Mouse (Mus musculus): ENCODE data around the gene Med12l. TPM values are rescaled to one million over a fixed set of nuclear protein-coding genes. Genes with fewer than 3 reads are reported as not detected.

The Med12l gene
- polyA plus RNA-seq, 1 experiment from 2014 or later = 2.3 TPM

GRCm38 (mm10) chr3:59016501-59016900 lies 10.9 kb downstream of the Med12l start:
- no peaks in the 10 kb centered on the region for H3K27me3 ChIP-seq (ENCODE audit: control insufficient read depth, insufficient read depth, low read length)
- no peak overlapping the region for H3K27ac ChIP-seq (ENCODE audit: low read length)
- H3K4me2 ChIP-seq (ENCODE audit: low read depth, low read length) = no peak overlapping the region
- no peaks in the 10 kb centered on the region for H3K4me1 ChIP-seq (ENCODE audit: control insufficient read depth, insufficient read depth, low read length)
- no peak for ATAC-seq (replicated peaks; ENCODE audit: extremely low read depth, insufficient read depth, low FRiP score)
- H3K9ac ChIP-seq (ENCODE audit: low read length) = no peak overlapping the region
- WGBS = 73% methylated on average over 9 of the region's 9 CpGs
- no peaks in the 10 kb centered on the region for H3K9me3 ChIP-seq (replicated peaks; ENCODE audit: control insufficient read depth, low read length)
- H3K36me3 ChIP-seq (ENCODE audit: control insufficient read depth, insufficient read depth) = no peaks in the 10 kb centered on the region
- H3K4me3 ChIP-seq (ENCODE audit: low read length) = no peak overlapping the region

GRCm38 (mm10) chr3:59021236-59021635 lies 15.6 kb downstream of the Med12l start:
- Histone ChIP-seq H3K4me3 (ENCODE audit: low read length) (no peak overlapping the region), H3K4me1 (ENCODE audit: control insufficient read depth, insufficient read depth, low read length) (peaks cover 9% of the 10 kb centered on the region), H3K9ac (ENCODE audit: low read length) (no peak overlapping the region), H3K36me3 (ENCODE audit: control insufficient read depth, insufficient read depth) (no peaks in the 10 kb centered on the region), H3K27ac (ENCODE audit: low read length) (no peak overlapping the region), H3K27me3 (ENCODE audit: control insufficient read depth, insufficient read depth, low read length) (no peaks in the 10 kb centered on the region), H3K9me3 (replicated peaks; ENCODE audit: control insufficient read depth, low read length) (no peaks in the 10 kb centered on the region), H3K4me2 (ENCODE audit: low read depth, low read length) (no peak overlapping the region)
- no peak for ATAC-seq (replicated peaks; ENCODE audit: extremely low read depth, insufficient read depth, low FRiP score)
- 43% methylated on average over 8 of the region's 8 CpGs for WGBS

- H3K4me2 ChIP-seq (ENCODE audit: low read depth, low read length) = no peak overlapping the region
- H3K27me3 ChIP-seq (ENCODE audit: control insufficient read depth, insufficient read depth, low read length) = no peaks in the 10 kb centered on the region
- H3K4me1 ChIP-seq (ENCODE audit: control insufficient read depth, insufficient read depth, low read length) = peaks cover 18% of the 10 kb centered on the region
- 74% methylated on average over 2 of the region's 2 CpGs for WGBS
- no peak overlapping the region for H3K27ac ChIP-seq (ENCODE audit: low read length)
- H3K9me3 ChIP-seq (replicated peaks; ENCODE audit: control insufficient read depth, low read length) = no peaks in the 10 kb centered on the region
- no peak overlapping the region for H3K9ac ChIP-seq (ENCODE audit: low read length)
- ATAC-seq (replicated peaks; ENCODE audit: extremely low read depth, insufficient read depth, low FRiP score) = no peak
- no peaks in the 10 kb centered on the region for H3K36me3 ChIP-seq (ENCODE audit: control insufficient read depth, insufficient read depth)
- no peak overlapping the region for H3K4me3 ChIP-seq (ENCODE audit: low read length)
Measured at GRCm38 (mm10) chr3:59022251-59022650, 16.6 kb downstream of the Med12l start.

GRCm38 (mm10) chr3:59022971-59023370 lies 17.3 kb downstream of the Med12l start:
- H3K4me3 ChIP-seq (ENCODE audit: low read length) = no peak overlapping the region
- no peaks in the 10 kb centered on the region for H3K27me3 ChIP-seq (ENCODE audit: control insufficient read depth, insufficient read depth, low read length)
- H3K9me3 ChIP-seq (replicated peaks; ENCODE audit: control insufficient read depth, low read length) = no peaks in the 10 kb centered on the region
- no peak for ATAC-seq (replicated peaks; ENCODE audit: extremely low read depth, insufficient read depth, low FRiP score)
- no peak overlapping the region for H3K9ac ChIP-seq (ENCODE audit: low read length)
- 89% methylated on average over 14 of the region's 14 CpGs for WGBS
- no peaks in the 10 kb centered on the region for H3K36me3 ChIP-seq (ENCODE audit: control insufficient read depth, insufficient read depth)
- H3K27ac ChIP-seq (ENCODE audit: low read length) = no peak overlapping the region
- H3K4me2 ChIP-seq (ENCODE audit: low read depth, low read length) = no peak overlapping the region
- peaks cover 24% of the 10 kb centered on the region for H3K4me1 ChIP-seq (ENCODE audit: control insufficient read depth, insufficient read depth, low read length)

- WGBS = 24% methylated on average over 14 of the region's 14 CpGs
- H3K27ac ChIP-seq (ENCODE audit: low read length) = 0 out of 2 replicates have a peak overlapping the region, but pooled peaks have one; percentile 14
Measured at GRCm38 (mm10) chr3:59024531-59025192, 19.0 kb downstream of the Med12l start.

GRCm38 (mm10) chr3:59025193-59025535 lies 19.5 kb downstream of the Med12l start:
- peaks cover 33% of the 10 kb centered on the region for H3K4me1 ChIP-seq (ENCODE audit: control insufficient read depth, insufficient read depth, low read length)
- H3K4me3 ChIP-seq (ENCODE audit: low read length) = no peak overlapping the region
- 0 out of 2 replicates have a peak overlapping the region, but pooled peaks have one; percentile 14 for H3K27ac ChIP-seq (ENCODE audit: low read length)
- H3K9me3 ChIP-seq (replicated peaks; ENCODE audit: control insufficient read depth, low read length) = no peaks in the 10 kb centered on the region
- no peak for ATAC-seq (replicated peaks; ENCODE audit: extremely low read depth, insufficient read depth, low FRiP score)
- H3K9ac ChIP-seq (ENCODE audit: low read length) = peak overlapping the region; percentile 18; the same call in 1 of the 2 replicates
- H3K27me3 ChIP-seq (ENCODE audit: control insufficient read depth, insufficient read depth, low read length) = no peaks in the 10 kb centered on the region
- peak overlapping the region; percentile 42 for H3K4me2 ChIP-seq (ENCODE audit: low read depth, low read length)
- H3K36me3 ChIP-seq (ENCODE audit: control insufficient read depth, insufficient read depth) = no peaks in the 10 kb centered on the region
- 46% methylated on average over 4 of the region's 4 CpGs for WGBS

More at GRCm38 (mm10) chr3:59024531-59025192, 19.0 kb downstream of the Med12l start:
- no peak for ATAC-seq (replicated peaks; ENCODE audit: extremely low read depth, insufficient read depth, low FRiP score)
- H3K4me2 ChIP-seq (ENCODE audit: low read depth, low read length) = peak overlapping the region; percentile 42
- H3K4me1 ChIP-seq (ENCODE audit: control insufficient read depth, insufficient read depth, low read length) = peaks cover 33% of the 10 kb centered on the region
- peak overlapping the region; percentile 18; the same call in 1 of the 2 replicates for H3K9ac ChIP-seq (ENCODE audit: low read length)
- H3K27me3 ChIP-seq (ENCODE audit: control insufficient read depth, insufficient read depth, low read length) = no peaks in the 10 kb centered on the region
- no peaks in the 10 kb centered on the region for H3K9me3 ChIP-seq (replicated peaks; ENCODE audit: control insufficient read depth, low read length)
- no peak overlapping the region for H3K4me3 ChIP-seq (ENCODE audit: low read length)
- H3K36me3 ChIP-seq (ENCODE audit: control insufficient read depth, insufficient read depth) = no peaks in the 10 kb centered on the region

GRCm38 (mm10) chr3:59028696-59029095 lies 23.1 kb downstream of the Med12l start:
- 0 out of 2 replicates have a peak overlapping the region, but pooled peaks have one; percentile 41 for H3K9ac ChIP-seq (ENCODE audit: low read length)
- ATAC-seq (replicated peaks; ENCODE audit: extremely low read depth, insufficient read depth, low FRiP score) = no peak; the same call in 1 of the 2 replicates
- H3K36me3 ChIP-seq (ENCODE audit: control insufficient read depth, insufficient read depth) = no peaks in the 10 kb centered on the region
- H3K4me1 ChIP-seq (ENCODE audit: control insufficient read depth, insufficient read depth, low read length) = peaks cover 33% of the 10 kb centered on the region
- peak overlapping the region; percentile 46; the same call in 1 of the 2 replicates for H3K27ac ChIP-seq (ENCODE audit: low read length)
- no peaks in the 10 kb centered on the region for H3K27me3 ChIP-seq (ENCODE audit: control insufficient read depth, insufficient read depth, low read length)
- H3K9me3 ChIP-seq (replicated peaks; ENCODE audit: control insufficient read depth, low read length) = no peaks in the 10 kb centered on the region
- H3K4me3 ChIP-seq (ENCODE audit: low read length) = peak overlapping the region; percentile 32
- WGBS = 46% methylated on average over 6 of the region's 6 CpGs
- peak overlapping the region; percentile 61 for H3K4me2 ChIP-seq (ENCODE audit: low read depth, low read length)

GRCm38 (mm10) chr3:59030986-59031385 lies 25.4 kb downstream of the Med12l start:
- Histone ChIP-seq H3K27ac (ENCODE audit: low read length) (no peak overlapping the region), H3K9me3 (replicated peaks; ENCODE audit: control insufficient read depth, low read length) (no peaks in the 10 kb centered on the region), H3K9ac (ENCODE audit: low read length) (no peak overlapping the region), H3K36me3 (ENCODE audit: control insufficient read depth, insufficient read depth) (no peaks in the 10 kb centered on the region), H3K27me3 (ENCODE audit: control insufficient read depth, insufficient read depth, low read length) (no peaks in the 10 kb centered on the region), H3K4me3 (ENCODE audit: low read length) (no peak overlapping the region), H3K4me1 (ENCODE audit: control insufficient read depth, insufficient read depth, low read length) (peaks cover 24% of the 10 kb centered on the region), H3K4me2 (ENCODE audit: low read depth, low read length) (no peak overlapping the region)
- WGBS = 66% methylated on average over 4 of the region's 4 CpGs
- ATAC-seq (replicated peaks; ENCODE audit: extremely low read depth, insufficient read depth, low FRiP score) = no peak

- WGBS = 88% methylated on average over 6 of the region's 6 CpGs
- H3K4me3 ChIP-seq (ENCODE audit: low read length) = no peak overlapping the region
Measured at GRCm38 (mm10) chr3:59041487-59041886, 35.9 kb downstream of the Med12l start.

More at GRCm38 (mm10) chr3:59041487-59041886, 35.9 kb downstream of the Med12l start:
- Histone ChIP-seq H3K27me3 (ENCODE audit: control insufficient read depth, insufficient read depth, low read length) (no peaks in the 10 kb centered on the region), H3K36me3 (ENCODE audit: control insufficient read depth, insufficient read depth) (no peaks in the 10 kb centered on the region), H3K27ac (ENCODE audit: low read length) (no peak overlapping the region), H3K4me1 (ENCODE audit: control insufficient read depth, insufficient read depth, low read length) (no peaks in the 10 kb centered on the region), H3K4me2 (ENCODE audit: low read depth, low read length) (no peak overlapping the region), H3K9me3 (replicated peaks; ENCODE audit: control insufficient read depth, low read length) (no peaks in the 10 kb centered on the region), H3K9ac (ENCODE audit: low read length) (no peak overlapping the region)
- ATAC-seq (replicated peaks; ENCODE audit: extremely low read depth, insufficient read depth, low FRiP score) = no peak
